Comparison of ENCODE assay signal across 10 mouse cellular contexts in genomic region chr3:144467521-144467920, GRCm38 (mm10).
DNase-seq lines count a peak whose midpoint lies in the region; ATAC-seq lines count a peak whose summit lies in the region.
"Had no signal": no experiment of that assay in that cellular context is flagged by ENCODE, and none has a peak within 500 bp of the region (broad histone marks: within the 10 kb centered on the region; RNA-seq: fewer than 3 reads in every experiment).

No protein-coding gene starts in this region.

- no peaks in the 10 kb centered on the region for H3K9me3 ChIP-seq in hindbrain, embryonic 11.5 days (ENCODE audit: control insufficient read depth, low read length)
- H3K9me3 ChIP-seq in hindbrain, embryonic 13.5 days = no peaks in the 10 kb centered on the region
- no peaks in the 10 kb centered on the region for H3K9me3 ChIP-seq in embryonic facial prominence, embryonic 14.5 days (ENCODE audit: control insufficient read depth, low read length)
- H3K9me3 ChIP-seq in hindbrain, embryonic 12.5 days (replicated peaks) = no peaks in the 10 kb centered on the region
- H3K9me3 ChIP-seq: liver, embryonic 15.5 days had no signal

- H3K27me3 ChIP-seq in hindbrain, embryonic 11.5 days (ENCODE audit: control insufficient read depth, insufficient read depth, low read length) = no peaks in the 10 kb centered on the region
- H3K27me3 ChIP-seq in hindbrain, embryonic 13.5 days = no peaks in the 10 kb centered on the region
- no peaks in the 10 kb centered on the region for H3K27me3 ChIP-seq in embryonic facial prominence, embryonic 14.5 days (replicated peaks; ENCODE audit: control insufficient read depth, insufficient read depth, low read length)
- H3K27me3 ChIP-seq in hindbrain, embryonic 12.5 days = no peaks in the 10 kb centered on the region
- H3K27me3 ChIP-seq: liver, embryonic 15.5 days had no signal

- H3K36me3 ChIP-seq in hindbrain, embryonic 11.5 days (ENCODE audit: control insufficient read depth, insufficient read depth, low read length) = no peaks in the 10 kb centered on the region
- H3K36me3 ChIP-seq in hindbrain, embryonic 13.5 days = peaks cover 3% of the 10 kb centered on the region
- H3K36me3 ChIP-seq in embryonic facial prominence, embryonic 14.5 days (ENCODE audit: control insufficient read depth, insufficient read depth, low read length) = 0 out of 2 replicates have a peak, but pooled peaks cover 4% of the 10 kb centered on the region
- 0 out of 2 replicates have a peak, but pooled peaks cover 4% of the 10 kb centered on the region for H3K36me3 ChIP-seq in hindbrain, embryonic 12.5 days
- H3K36me3 ChIP-seq: liver, embryonic 15.5 days had no signal

- H3K9ac ChIP-seq in hindbrain, embryonic 11.5 days (ENCODE audit: low read depth, low read length) = no peak overlapping the region
- H3K9ac ChIP-seq in hindbrain, embryonic 13.5 days = no peak overlapping the region
- H3K9ac ChIP-seq in embryonic facial prominence, embryonic 14.5 days (ENCODE audit: low read depth, low read length) = no peak overlapping the region
- H3K9ac ChIP-seq in hindbrain, embryonic 12.5 days = no peak overlapping the region
- H3K9ac ChIP-seq: liver, embryonic 15.5 days had no signal

- H3K4me3 ChIP-seq in hindbrain, embryonic 11.5 days (ENCODE audit: low read depth, low read length) = no peak overlapping the region
- no peak overlapping the region for H3K4me3 ChIP-seq in hindbrain, embryonic 13.5 days
- H3K4me3 ChIP-seq in embryonic facial prominence, embryonic 14.5 days (ENCODE audit: low read depth, low read length) = no peak overlapping the region
- H3K4me3 ChIP-seq in hindbrain, embryonic 12.5 days = no peak overlapping the region
- H3K4me3 ChIP-seq: liver, embryonic 15.5 days had no signal

- no peak overlapping the region for H3K27ac ChIP-seq in hindbrain, embryonic 11.5 days (ENCODE audit: low read depth, low read length)
- H3K27ac ChIP-seq in hindbrain, embryonic 13.5 days = no peak overlapping the region
- no peak overlapping the region for H3K27ac ChIP-seq in embryonic facial prominence, embryonic 14.5 days (replicated peaks; ENCODE audit: low read depth, low read length)
- no peak overlapping the region for H3K27ac ChIP-seq in hindbrain, embryonic 12.5 days
- H3K27ac ChIP-seq: liver, embryonic 15.5 days had no signal

- no peak for ATAC-seq in hindbrain, embryonic 11.5 days (ENCODE audit: low FRiP score)
- no peak for ATAC-seq in hindbrain, embryonic 13.5 days (ENCODE audit: low FRiP score)
- ATAC-seq in embryonic facial prominence, embryonic 14.5 days (ENCODE audit: low read depth) = no peak
- ATAC-seq in hindbrain, embryonic 12.5 days (ENCODE audit: low FRiP score) = no peak

- no peaks in the 10 kb centered on the region for H3K4me1 ChIP-seq in hindbrain, embryonic 11.5 days (replicated peaks; ENCODE audit: control insufficient read depth, insufficient read depth, low read length)
- H3K4me1 ChIP-seq in hindbrain, embryonic 13.5 days (replicated peaks) = peaks cover 19% of the 10 kb centered on the region
- peaks cover 6% of the 10 kb centered on the region; the same call in 1 of the 2 replicates for H3K4me1 ChIP-seq in embryonic facial prominence, embryonic 14.5 days (ENCODE audit: control insufficient read depth, insufficient read depth, low read length)
- H3K4me1 ChIP-seq in hindbrain, embryonic 12.5 days = peaks cover 15% of the 10 kb centered on the region; the same call in 1 of the 2 replicates
- H3K4me1 ChIP-seq: liver, embryonic 15.5 days had no signal

- H3K4me2 ChIP-seq in hindbrain, embryonic 11.5 days (replicated peaks; ENCODE audit: low read depth, low read length) = no peak overlapping the region
- H3K4me2 ChIP-seq in hindbrain, embryonic 13.5 days = no peak overlapping the region
- H3K4me2 ChIP-seq in embryonic facial prominence, embryonic 14.5 days (ENCODE audit: low read depth, low read length) = no peak overlapping the region
- no peak overlapping the region for H3K4me2 ChIP-seq in hindbrain, embryonic 12.5 days (replicated peaks)
- H3K4me2 ChIP-seq: liver, embryonic 15.5 days had no signal

- DNase-seq in hindbrain, embryonic 11.5 days (ENCODE audit: low spot score) = peak; percentile 19
- DNase-seq in 416B (ENCODE audit: low read depth) = peak; percentile 77
- DNase-seq in ES-CJ7 (ENCODE audit: low read depth, low spot score) = peak; percentile 38
- DNase-seq in embryonic facial prominence, embryonic 14.5 days (ENCODE audit: low spot score) = peak; percentile 29
- DNase-seq in adrenal gland, postnatal 25 days = no peak
- DNase-seq in cerebellum, adult 8-10 months = no peak
- DNase-seq: kidney, adult 8-10 months had no signal

- 79% methylated on average over 10 of the region's 10 CpGs for WGBS in hindbrain, embryonic 11.5 days
- 76% methylated on average over 10 of the region's 10 CpGs for WGBS in hindbrain, embryonic 13.5 days
- WGBS in embryonic facial prominence, embryonic 14.5 days = 71% methylated on average over 10 of the region's 10 CpGs
- 74% methylated on average over 10 of the region's 10 CpGs for WGBS in hindbrain, embryonic 12.5 days

Comparison
In these comparisons a context has a peak if more than half of its experiments do, and no peak if none do; other contexts are left out.
1. DNase-seq: peak in hindbrain, embryonic 11.5 days (single experiment), 416B (single experiment), ES-CJ7 (single experiment) and embryonic facial prominence, embryonic 14.5 days (single experiment); none in adrenal gland, postnatal 25 days (single experiment) and cerebellum, adult 8-10 months (single experiment).